Mouse (Mus musculus): Measurements from ENCODE around the gene Hoxd10.

Gene Hoxd10

DNA sequence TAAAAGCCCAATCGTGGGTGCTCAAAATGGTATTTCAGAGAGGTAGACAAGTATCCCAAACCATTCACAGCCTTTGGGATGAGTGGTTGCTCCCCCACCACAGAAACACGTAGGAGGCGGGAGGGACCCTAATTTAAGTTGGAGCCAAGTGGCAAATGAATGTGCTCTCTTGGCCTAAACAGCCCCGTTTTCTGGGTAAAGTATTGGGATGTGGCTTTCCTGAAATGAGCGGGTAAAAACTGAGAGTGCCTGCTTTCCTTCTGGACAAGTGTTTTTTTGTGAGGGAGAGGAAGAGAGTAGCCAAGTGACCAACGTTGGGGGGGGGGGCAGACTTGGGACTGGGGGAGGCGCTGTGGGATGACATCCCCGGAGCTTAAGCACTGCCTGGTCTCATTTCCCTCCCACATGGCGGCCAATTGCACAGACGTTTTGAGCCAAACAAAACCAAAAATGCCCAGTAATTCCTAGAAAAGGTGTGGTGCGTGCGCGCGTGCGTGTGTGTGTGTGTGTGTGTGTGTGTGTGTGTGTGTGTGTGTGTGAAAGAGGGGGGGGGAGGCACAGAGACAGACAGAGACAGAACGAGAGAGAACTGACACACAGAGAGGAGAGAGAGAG, 19.3 kb downstream of the Hoxd10 start:
- no peak for DNase-seq (ENCODE audit: low spot score)

DNA sequence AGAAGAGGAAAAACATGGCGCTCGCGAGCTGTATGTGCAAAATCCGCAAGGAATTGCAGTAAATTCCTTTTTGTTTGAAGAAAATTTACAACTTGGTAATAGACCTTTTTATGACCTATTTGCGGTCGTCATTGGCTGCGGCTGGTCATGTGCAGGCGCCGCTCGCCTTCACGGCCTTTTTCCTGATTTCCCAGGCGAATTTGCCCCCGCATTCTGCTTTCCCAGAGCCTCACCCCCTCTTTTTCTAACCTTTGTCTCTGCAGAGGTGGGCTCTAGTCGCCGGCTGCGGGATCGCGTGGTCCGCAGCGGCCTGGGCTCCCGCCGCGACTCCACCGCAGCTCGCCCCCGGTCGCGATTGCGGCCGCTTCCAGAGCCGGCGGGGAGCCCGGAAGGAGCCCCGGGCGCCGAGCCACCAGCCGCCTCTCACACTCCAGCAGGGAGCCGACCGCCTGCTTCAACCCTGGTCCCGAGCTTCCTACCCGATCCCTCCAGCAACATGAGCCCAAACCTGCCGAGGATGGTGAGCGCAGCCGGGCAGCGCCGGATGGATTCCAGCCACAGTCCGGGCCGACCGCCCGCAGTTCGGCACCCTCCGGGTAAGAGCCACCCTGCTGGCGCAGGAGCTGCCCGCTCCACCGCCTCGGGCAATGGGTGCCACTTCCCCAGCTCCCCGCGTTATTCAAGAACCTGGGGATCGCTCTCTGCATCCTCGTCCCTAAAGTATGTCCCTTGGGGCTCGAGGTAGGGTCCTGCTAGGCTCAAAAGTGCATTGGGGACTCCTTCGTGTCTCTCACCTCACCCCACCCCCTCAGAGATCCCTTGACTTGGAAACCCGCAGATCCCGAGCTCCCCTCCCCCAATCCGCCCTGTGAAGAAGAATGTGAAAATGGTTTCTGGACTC, 20.2 kb downstream of the Hoxd10 start, which contains the start of the genes Hoxd3 and Hoxd4:
TSS of gene Hoxd3 (plus strand) at position 207 of the 901 bp plus-strand sequence.
TSS of gene Hoxd4 (plus strand) at position 209 of the 901 bp plus-strand sequence.
- no peak for DNase-seq (ENCODE audit: low spot score)

- DNase-seq (ENCODE audit: low spot score) = no peak
These were observed 21.8 kb downstream of the Hoxd10 start for GRCm38 (mm10) chr2:74713239-74714150.

- no peak for DNase-seq (ENCODE audit: low spot score)
These were observed 22.5 kb downstream of the Hoxd10 start for GRCm38 (mm10) chr2:74714156-74714789.

DNA sequence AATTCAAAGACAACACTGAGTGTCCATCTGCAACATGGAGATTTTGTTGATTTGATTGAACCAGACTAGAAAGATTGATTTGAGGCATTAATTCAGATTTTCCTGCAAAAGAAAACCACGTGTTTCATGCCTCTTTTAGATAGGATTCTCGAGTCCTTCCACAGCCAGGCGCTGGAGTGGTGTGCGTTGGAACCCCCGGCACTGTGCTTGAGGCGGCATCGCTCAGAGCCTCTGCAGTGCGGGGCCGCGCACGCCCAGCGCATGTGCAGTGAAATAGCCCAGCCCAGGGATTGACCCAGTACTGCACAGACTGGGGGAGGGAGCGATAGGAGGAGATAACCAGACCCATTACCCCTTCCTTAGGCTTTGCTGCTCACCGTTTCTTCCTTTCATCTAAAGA, 23.2 kb downstream of the Hoxd10 start:
- no peak for DNase-seq (ENCODE audit: low spot score)

DNA sequence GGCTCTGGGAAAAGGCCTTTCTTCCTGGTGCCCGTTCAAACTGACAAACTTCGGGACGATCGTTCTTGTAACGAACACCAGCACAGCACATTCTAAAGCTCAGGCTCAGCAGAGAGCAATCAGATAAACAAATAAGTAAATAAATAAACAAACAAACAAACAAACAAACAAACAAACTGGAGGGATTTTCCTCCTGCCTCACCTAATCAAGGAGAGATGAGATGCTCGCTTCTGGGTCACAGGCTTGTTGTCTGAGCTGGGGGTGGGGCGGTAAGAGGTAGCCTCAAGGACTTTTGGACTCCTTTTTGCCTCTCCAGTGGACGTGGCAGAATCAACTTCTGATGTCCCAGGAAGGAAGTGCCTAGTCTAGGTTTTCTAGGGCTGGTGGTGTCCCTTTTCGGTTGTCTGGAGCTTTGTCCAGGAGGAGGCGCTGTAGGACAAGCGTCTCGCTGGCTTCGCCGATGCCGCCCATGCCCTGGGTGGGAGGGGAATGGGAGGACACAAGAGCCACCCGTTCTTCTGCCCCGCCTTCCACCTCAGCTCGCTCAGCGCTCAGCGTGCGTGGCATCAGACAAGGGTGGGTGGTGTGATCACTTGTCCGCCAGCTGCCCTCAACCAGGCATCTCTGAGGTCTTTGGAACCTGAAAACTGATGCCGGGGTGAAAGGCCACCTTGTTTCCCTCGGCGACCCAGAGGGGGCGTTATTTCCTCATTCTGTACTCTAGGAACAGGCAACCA, 23.9 kb downstream of the Hoxd10 start:
- no peak for DNase-seq (ENCODE audit: low spot score)

DNA sequence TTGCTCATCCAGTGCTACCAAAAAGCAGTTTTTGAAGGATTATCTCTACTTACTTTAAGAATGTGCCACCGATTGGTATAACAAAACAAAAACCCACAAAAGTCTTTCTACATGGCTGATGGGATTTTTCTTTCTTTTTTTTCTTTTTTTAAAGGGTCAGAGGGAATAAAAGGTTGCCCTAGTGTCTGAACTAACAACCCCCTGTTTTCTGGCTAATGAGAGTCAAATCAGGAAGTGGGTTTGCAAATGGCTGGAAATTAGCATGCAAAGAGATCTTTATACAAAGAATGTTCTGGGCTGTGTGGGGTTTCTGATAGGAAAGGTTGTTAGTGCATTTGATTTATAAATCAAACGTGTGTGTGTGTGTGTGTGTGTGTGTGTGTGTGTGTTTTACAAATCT, 28.7 kb downstream of the Hoxd10 start:
- no peak for DNase-seq (ENCODE audit: low spot score)

GRCm38 (mm10) chr2:74720955-74721491, 29.3 kb downstream of the Hoxd10 start:
- DNase-seq (ENCODE audit: low spot score) = no peak

- no peak for DNase-seq (ENCODE audit: low spot score)
These were observed 30.2 kb downstream of the Hoxd10 start for GRCm38 (mm10) chr2:74721882-74722281.

DNA sequence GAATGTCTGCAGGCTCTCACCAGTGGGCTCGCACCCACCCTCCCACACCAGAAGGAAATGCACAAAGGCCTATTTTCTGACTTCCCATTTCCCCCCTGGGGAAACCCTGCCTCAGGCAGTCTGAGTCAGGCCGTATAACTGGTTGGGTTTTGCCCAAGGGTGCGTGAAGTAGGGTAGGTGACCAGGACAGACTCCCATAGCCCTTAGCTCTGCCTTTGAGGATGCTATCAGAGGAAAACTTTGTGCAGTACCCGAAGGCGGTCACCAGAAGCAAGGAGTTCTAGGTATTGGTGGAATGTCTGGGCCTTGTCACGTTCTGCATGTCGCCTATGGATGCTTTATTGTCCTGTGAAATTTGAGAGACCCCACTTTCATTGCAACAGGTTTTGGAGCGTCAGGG, 31.2 kb downstream of the Hoxd10 start:
- DNase-seq (ENCODE audit: low spot score) = no peak

GRCm38 (mm10) chr2:74724244-74725015, 32.7 kb downstream of the Hoxd10 start:
- DNase-seq (ENCODE audit: low spot score) = no peak

DNA sequence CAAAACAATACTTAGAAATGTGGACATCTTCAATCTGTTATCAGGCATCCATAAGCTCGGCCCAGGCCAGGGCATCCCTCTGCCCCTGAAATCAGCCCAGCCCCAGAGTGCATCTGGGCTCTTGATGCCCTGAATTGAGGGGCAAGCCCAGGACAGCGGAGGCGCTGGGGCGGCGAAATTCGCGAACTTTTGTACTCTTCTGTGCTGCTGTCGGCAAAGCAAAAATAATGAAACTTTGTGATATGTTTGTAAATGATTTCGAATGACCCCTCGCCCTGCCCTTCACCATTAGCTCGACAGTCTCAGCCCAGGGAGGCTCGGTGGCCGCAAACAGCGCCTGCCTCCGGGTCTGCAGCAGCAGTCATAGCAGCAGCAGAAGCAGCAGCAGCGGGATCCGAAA, 33.4 kb downstream of the Hoxd10 start:
- no peak for DNase-seq (ENCODE audit: low spot score)

DNA sequence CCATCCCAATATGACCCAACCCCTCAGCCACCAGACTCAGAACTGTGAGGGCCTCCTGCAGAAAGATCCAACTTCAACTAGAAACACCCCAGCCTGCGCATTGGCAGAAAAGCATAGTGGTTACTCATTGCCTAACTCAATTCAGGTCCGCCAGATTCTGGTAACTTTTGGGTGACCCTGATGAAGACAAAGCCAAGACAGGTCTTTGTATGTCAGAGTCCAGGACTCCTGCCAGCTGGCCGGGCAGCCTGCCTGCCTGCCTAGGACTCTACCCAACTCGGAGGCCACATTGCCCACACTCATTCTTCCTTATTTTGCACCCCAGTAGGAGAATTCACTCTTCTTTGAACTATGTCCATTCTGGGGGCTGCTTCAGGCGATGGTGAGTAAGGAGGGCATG, 34.8 kb downstream of the Hoxd10 start, which contains the start of gene Gm28230:
TSS of gene Gm28230 (plus strand) at position 178 of the 400 bp plus-strand sequence.
- DNase-seq (ENCODE audit: low spot score) = no peak

DNA sequence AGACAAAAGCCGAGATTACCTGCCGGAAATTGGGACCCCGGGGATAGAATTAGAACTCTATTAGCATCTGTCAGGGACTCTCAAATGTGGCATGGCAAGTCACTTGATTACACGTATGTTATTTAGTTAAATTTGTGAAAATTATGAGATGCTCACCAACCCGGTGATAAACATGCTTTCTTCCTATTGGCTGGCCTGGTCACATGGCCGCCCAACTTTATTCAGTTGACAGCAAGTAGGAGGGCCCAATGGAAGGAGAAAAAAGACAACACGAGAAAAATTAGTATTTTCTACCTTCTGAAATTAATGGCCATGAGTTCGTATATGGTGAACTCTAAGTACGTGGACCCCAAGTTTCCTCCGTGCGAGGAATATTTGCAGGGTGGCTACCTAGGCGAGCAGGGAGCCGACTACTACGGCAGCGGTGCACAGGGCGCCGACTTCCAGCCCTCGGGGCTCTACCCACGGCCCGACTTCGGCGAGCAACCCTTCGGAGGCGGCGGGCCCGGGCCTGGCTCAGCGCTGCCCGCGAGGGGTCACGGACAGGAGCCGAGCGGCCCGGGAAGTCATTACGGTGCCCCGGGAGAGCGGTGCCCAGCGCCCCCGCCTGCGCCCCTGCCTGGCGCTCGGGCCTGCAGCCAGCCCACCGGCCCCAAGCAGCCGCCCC, 35.4 kb downstream of the Hoxd10 start:
- DNase-seq (ENCODE audit: low spot score) = no peak

DNA sequence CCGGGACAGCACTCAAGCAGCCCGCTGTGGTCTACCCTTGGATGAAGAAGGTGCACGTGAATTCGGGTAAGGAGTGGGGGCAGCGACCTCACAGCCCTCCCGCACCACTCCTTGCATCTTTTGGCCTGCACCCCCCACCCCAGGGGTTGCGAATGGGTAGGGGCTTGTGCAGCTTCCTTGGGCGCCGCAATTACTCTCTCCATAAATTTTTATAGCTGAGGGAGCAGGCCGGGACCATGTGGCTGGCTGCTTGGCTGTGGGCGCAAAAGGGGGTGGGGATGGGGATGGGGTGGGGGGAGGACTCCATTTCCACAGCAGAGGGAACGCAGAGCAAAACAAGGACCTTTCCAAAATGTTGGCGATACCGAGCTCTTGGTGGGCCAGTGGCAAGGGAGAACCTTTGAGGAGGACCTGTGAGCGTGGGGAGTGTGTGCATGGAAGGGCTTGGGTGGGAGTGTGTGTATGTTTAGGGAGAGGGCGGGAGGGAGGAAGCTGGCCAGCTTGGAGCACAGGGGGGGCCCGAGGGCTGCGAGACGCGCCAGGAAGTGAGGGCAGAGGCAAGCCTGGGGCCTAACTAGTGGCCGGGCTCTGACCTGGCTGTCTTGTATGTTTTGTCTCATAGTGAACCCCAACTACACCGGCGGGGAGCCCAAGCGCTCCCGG, 36.0 kb downstream of the Hoxd10 start:
- no peak for DNase-seq (ENCODE audit: low spot score)

- DNase-seq (ENCODE audit: low spot score) = no peak
These were observed 36.6 kb downstream of the Hoxd10 start for GRCm38 (mm10) chr2:74728303-74728680.

DNA sequence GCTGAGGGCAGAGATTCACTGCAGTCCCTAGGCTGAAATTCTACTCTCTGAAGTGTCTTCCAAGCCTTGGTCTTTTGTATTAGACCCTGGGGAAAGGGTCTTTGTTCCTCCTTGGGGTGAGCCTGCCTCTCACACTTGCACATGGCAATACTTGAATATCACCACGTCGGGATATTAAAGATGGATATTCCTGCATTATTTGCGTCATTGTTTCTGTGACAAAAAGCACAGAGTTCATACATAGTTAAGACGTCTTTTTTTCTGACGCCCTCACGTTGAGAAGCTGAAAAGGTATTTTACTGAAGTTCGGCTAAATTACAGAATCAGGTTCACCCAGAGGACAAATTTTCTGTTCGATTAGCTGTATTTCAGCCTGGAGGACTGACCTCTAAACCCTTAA, 38.6 kb downstream of the Hoxd10 start:
- no peak for DNase-seq (ENCODE audit: low spot score)

- DNase-seq (ENCODE audit: low spot score) = no peak
These were observed 39.3 kb downstream of the Hoxd10 start for GRCm38 (mm10) chr2:74731055-74731454.

Data from ovary, postnatal 10 days (tissue).